Mouse (Mus musculus) megakaryocyte progenitor cell, adult 5-6 weeks (primary cell): ENCODE data around the gene Myb. TPM values are rescaled to one million over a fixed set of nuclear protein-coding genes. Genes with fewer than 3 reads are reported as not detected.
"Not testable (repeated sequence)": the region's sequence is repeated elsewhere in the genome, so short reads cannot be mapped to it uniquely, and the experiment has no call there.

ENCODE experiments used
- ATAC-seq: replicated peaks from 2 replicates; pipeline ENCODE4 v1.8.0; 2016; ENCODE audit warnings: mild to moderate bottlenecking, moderate TSS enrichment, inconsistent platforms; ENCODE audit not compliant: poor library complexity
- total RNA-seq, 2 experiments: library from RNA; stranded (forward) in 1 of 2; stranded (reverse) in 1 of 2; fragments of 157-497, 149-512 nt in 1 of 2; fragments of 200-1000 nt in 1 of 2; gene quantifications; 2 replicates each; pipeline versions ENCODE4 v1.2.3 to v1.2.4; 2015 to 2017

Myb gene
- total RNA-seq, 2 experiments from 2014 or later: 484 to 848 TPM

- ATAC-seq: peak; percentile 44; the same call in 1 of the 2 replicates
Observed at GRCm38 (mm10) chr10:21172650-21173200, 11.9 kb upstream of the Myb start.

- ATAC-seq: no peak
Observed at GRCm38 (mm10) chr10:21168466-21168865, 7.7 kb upstream of the Myb start.

GRCm38 (mm10) chr10:21167842-21168241, 7.1 kb upstream of the Myb start:
- no peak for ATAC-seq

GRCm38 (mm10) chr10:21167165-21167564, 6.4 kb upstream of the Myb start:
- ATAC-seq: no peak

GRCm38 (mm10) chr10:21165411-21165810, 4.6 kb upstream of the Myb start:
- ATAC-seq: no peak

- ATAC-seq: no peak
Observed at GRCm38 (mm10) chr10:21162124-21162523, 1.3 kb upstream of the Myb start.

- peak; percentile 38 for ATAC-seq
Observed at GRCm38 (mm10) chr10:21161359-21162094, 743 bp upstream of the Myb start.

- ATAC-seq: 0 out of 2 replicates have a peak, but pooled peaks have one; percentile 6
Observed at GRCm38 (mm10) chr10:21159697-21160394, 938 bp downstream of the Myb start.

- ATAC-seq: peak; percentile 21
Observed at GRCm38 (mm10) chr10:21158918-21159443, 1.8 kb downstream of the Myb start.

- ATAC-seq: peak; percentile 33
Observed at GRCm38 (mm10) chr10:21158111-21158917, 2.5 kb downstream of the Myb start.

- no peak for ATAC-seq
Observed at GRCm38 (mm10) chr10:21156953-21157499, 3.8 kb downstream of the Myb start.

GRCm38 (mm10) chr10:21156416-21156815, 4.4 kb downstream of the Myb start:
- ATAC-seq: no peak

GRCm38 (mm10) chr10:21154927-21155326, 5.9 kb downstream of the Myb start:
- ATAC-seq: no peak

- peak; percentile 33 for ATAC-seq
Observed at GRCm38 (mm10) chr10:21153433-21153832, 7.4 kb downstream of the Myb start.

- ATAC-seq: no peak
Observed at GRCm38 (mm10) chr10:21152812-21153211, 8.0 kb downstream of the Myb start.

GRCm38 (mm10) chr10:21151320-21151719, 9.5 kb downstream of the Myb start:
- no peak for ATAC-seq

GRCm38 (mm10) chr10:21149945-21150344, 10.8 kb downstream of the Myb start:
- not testable (repeated sequence) for ATAC-seq

GRCm38 (mm10) chr10:21146719-21147118, 14.1 kb downstream of the Myb start:
- 0 out of 2 replicates have a peak, but pooled peaks have one; percentile 16 for ATAC-seq

- ATAC-seq: peak; percentile 69
Observed at GRCm38 (mm10) chr10:21146263-21146662, 14.5 kb downstream of the Myb start.
